Mouse (Mus musculus) cerebellum, adult 18-20 months (tissue): ENCODE results near the gene Elmo3.
A peak's percentile ranks its signal among the peaks of the same experiment; 100 is the strongest.

Experiments
- DNase-seq, 2 experiments: peaks; one replicate each; pipeline ENCODE4 v3.0.0; 2021

The Elmo3 gene

GRCm38 (mm10) chr8:105330325-105330724 is 24.9 kb downstream of the Elmo3 start:
- no peak for DNase-seq

DNA sequence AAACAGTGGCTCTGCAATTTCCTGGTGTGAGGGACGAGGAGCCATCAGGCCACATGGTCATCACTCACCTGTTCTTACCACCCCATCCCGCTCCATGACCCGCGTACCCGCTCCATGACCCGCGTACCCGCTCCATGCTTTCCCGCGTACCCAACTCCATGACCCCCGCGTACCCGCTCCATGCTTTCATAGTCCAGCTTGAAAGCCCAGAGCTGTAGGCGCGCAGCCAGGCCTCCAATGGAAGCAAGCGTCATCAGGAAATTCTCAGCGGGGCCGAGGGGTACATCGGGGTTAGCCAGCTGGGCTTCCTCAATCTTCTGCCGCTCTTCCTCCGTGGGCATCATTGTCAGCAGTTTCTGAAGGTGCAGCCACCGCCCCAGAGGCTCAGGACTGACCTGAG is 26.1 kb downstream of the Elmo3 start:
- DNase-seq = no peak

DNA sequence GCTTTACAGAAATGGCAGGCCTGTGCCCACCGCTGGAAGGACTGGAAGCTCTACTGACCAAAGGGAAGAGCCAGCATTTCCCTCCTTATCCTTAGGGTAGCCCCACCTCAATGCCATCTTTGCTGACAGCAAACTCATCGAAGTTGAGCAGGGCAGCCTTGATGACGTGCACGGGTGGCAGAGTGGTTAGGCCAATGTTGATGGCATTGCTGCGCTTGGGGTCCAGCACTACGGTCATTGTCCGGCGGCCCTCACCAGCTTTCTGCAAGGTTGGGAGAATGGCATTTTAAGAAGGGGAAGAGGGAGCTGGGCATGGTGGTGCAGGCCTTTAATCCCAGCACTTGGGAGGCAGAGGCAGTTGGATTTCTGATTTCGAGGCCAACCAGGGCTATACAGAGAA is 26.5 kb downstream of the Elmo3 start:
- DNase-seq = no peak

DNA sequence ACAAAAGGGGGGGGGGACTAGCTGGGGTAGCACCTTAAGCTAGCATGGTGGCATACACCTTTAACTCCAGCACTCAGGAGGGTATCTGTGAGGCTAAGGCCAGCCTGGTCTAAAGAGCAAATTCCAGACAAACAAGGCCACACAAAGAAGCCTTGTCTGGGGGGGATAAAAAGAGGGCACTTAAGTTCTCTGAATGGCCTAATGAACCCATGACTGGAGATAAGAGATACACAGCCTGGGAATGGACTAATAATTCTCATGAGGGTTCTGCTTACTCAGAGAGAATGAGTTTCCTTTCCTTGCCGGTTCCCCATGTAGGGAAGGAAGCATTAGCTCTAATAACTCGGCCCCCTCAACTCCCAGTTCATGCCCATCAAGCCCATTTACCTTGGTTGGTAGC is 27.1 kb downstream of the Elmo3 start:
- DNase-seq = no peak

- DNase-seq = no peak
Measured at GRCm38 (mm10) chr8:105336373-105337130, 31.2 kb downstream of the Elmo3 start.

DNA sequence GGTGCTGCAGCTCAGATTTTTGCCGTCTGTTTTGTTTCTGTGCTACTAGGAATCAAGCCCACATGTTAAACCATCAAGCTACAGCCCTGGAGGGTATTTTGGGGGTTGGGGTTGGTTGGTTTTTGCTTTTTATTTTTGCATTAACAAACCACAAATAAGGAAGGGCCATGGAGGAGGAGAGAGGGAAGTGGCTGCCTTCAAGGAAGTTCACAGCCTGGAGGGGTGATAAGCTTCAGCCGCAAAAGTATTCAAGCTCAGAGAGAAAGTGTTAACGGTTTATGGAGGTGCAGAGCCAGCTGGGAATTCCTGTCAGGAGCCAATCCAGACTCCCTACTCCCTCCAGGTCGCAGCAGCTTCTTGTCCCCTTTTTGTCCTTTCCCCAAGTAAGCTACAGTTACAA is 33.6 kb downstream of the Elmo3 start:
- no peak for DNase-seq

DNA sequence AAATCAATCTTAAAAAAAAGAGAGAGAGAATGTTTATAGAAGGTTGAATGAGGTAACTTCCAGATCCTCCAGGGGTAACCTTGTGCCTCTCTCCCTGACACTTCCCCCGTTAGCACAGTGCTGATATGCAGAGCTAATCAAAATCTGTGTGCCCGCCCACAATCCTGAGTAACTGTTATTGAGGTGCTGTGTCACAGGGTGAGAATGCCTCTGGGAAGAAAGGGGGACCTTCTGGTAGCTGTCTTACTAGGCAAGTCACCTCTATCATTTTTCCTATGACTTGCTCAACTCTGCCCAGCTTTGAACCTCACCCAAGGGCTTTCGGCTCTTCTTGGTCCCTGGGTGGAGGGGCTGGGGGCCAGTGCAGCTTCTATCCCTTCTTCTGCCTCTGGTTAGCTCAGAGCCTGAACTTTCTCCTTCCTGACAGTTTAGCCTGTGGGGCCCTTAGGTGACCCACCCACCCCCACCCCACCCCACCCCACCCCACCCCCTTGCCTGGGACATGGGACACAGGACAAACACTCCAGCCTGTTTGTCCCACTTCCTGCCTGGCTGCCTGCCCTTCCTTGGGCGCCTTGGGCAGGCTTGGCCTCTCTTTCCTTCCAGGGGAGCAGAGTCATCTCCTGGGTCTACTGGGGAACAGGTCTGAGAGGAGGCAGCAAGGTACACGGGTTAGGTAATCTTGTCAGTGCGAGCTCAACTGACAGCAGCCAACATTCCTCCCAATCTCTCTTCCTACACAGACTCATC is 34.7 kb downstream of the Elmo3 start:
- DNase-seq = no peak

DNA sequence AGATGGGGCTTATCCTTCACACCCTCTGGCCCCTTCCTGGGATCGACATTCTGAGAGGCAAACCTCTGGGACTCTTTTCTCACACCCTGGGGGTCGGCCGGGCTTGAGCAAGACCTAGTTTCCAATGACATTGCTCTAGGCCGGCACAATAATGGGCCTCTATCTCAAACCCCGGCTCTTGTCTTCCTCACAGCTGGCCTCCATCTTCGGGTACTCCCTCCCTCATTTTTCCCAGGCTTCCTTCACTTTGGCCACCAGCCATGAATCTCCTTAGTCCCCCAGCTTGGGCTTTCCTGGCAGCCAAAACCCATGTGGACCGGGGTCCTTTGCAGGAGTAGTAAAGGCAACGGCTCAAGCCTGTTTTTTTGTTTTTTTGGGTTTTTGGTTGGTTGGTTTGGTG is 36.0 kb downstream of the Elmo3 start:
- DNase-seq = no peak

GRCm38 (mm10) chr8:105342768-105343167 is 37.4 kb downstream of the Elmo3 start:
- DNase-seq = no peak

DNA sequence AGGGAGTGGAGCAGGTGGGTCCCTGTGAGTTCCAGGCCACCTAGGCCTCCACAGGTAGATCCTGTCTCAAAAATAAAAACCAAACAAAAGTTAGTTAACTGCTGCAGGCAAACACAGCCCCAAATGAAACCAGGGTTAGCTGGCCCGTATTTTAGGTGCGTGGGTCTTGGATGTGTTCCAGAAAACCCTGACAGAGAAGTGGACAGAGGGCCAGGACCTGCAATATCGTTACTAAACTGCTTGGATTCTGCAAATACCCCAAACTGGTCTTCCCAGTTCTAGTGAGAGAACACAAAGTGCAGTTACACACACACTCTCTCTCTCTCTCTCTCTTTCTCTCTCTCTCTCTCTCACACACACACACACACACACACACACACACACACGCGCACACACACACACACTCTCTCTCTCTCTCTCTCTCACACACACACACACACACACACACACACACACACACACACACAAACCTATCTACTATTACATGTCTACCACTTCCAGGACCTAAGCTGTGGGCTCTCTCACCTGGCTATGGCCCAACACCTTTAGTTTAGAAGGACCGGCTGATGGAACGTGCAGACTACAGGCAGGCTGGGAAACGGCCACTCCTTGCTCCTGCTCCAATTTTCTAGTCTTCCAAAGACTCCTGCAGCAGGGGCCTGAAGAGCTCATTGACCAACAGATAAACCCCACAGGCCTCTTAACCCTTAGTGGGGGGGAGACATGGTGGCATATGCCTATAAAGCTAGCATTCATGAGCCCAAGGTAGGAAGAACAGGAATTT is 38.6 kb downstream of the Elmo3 start:
- no peak for DNase-seq

- no peak for DNase-seq
Measured at GRCm38 (mm10) chr8:105345061-105345975, 39.9 kb downstream of the Elmo3 start.

DNA sequence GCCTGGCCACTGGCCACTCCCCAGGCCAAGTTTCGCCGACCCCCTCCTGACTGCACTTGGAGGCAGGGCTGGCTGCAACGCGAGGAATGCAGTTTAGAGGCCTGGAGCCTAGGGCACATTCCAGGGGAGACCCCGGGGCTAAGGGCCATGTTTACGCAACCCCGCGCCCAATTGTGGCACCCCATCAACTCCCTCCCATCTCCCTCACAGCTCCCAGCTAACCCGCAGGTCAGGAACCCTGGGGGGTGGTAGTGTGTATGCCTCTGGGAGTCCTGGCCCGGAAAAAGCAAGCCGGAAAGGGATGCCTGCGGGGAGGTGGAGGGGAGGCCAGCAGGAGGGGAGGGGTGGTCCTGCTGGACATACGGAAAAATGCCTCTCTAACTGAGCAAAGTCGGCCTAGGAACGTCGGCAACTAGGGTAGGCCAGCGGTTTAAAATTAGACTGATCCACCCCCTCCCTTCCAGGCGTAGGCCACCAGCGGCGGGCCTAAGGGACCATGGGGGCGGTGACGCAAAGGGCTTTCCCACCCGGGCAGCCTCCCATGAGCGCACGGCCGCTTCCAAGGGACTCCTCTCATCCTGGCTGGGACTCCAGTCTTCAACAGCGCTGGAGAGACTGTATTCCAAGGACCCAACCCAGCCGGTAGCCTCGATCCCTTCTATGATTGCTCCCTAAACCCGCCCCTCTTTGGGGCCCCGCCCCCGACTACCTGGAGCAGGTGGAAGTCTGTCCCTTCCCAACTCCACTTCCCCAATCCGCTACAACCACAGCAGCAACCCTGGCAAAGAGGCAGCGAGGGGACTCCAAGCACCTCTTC is 41.4 kb downstream of the Elmo3 start:
- peak; percentile 45 to 46 for DNase-seq

- peak; percentile 92 to 96 for DNase-seq
Measured at GRCm38 (mm10) chr8:105347428-105348221, 42.2 kb downstream of the Elmo3 start, which contains the start of gene Fhod1. TSS of gene Fhod1 (minus strand) at chr8:105347953.

DNA sequence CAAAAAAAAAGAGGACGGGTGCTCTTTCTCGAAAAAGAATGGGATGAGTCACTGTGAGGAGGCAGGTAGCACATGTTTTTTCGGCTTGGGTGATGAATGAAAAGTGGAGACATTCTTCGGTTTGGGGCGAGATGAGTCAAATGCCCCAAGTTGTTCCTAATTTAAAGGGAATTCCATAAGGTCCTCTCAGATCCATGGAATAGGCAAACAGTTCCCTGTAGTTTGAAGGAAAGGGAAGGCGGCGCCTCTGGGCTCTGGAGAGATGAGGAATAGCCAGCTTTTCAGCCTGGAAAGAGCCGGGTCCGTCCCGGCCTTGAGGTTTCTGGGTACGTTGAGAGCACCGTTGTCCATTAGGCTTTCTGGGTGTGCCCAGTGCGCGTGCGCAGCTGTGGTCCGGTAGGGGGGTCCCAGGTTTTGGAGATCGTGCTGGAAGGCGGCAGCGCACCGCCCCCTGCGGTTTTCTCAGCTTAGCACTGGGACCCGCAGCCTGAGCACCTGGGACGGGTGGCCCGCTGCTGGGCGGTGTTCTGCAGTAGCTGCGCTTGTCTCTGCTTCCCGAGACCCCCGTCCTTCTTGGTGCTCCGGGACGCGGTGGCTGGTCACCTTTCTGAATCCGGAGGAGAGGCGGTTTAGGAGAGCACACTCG is 43.2 kb downstream of the Elmo3 start, which contains the start of gene Slc9a5:
Slc9a5 (plus strand) TSS at position 394 of the 646 bp plus-strand sequence.
- peak; percentile 64 to 75 for DNase-seq

GRCm38 (mm10) chr8:105349096-105349771 is 43.8 kb downstream of the Elmo3 start:
- peak; percentile 63 to 75 for DNase-seq

DNA sequence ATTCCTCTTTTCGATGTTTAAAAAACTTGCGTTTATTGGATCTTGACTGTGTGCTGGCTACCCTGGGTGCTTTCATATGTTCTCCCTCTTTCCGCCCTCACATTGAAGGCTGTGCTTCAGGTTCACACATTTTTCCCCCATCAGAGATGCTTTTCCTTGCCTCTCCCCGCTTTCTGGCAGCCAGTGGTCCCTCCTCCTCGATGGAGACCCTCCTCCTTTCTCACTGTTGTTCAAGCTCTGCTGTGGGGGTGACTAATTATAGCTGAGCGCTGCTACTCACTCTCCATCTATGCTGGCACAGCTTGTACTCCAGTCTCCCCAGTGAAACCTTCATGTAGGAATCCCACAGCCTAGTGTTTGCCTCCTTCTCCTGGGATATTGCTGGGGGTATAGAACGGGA is 44.8 kb downstream of the Elmo3 start:
- no peak for DNase-seq

GRCm38 (mm10) chr8:105353583-105354135 is 48.3 kb downstream of the Elmo3 start:
- peak; percentile 65 to 70 for DNase-seq

GRCm38 (mm10) chr8:105354549-105354948 is 49.1 kb downstream of the Elmo3 start:
- DNase-seq = no peak
